Mouse (Mus musculus): Measurements from ENCODE around the gene Dbp. TPM values are rescaled to one million over a fixed set of nuclear protein-coding genes. Genes with fewer than 3 reads are reported as not detected.

Gene Dbp
- polyA plus RNA-seq, 1 experiment from 2014 or later = 3.6 TPM

DNA sequence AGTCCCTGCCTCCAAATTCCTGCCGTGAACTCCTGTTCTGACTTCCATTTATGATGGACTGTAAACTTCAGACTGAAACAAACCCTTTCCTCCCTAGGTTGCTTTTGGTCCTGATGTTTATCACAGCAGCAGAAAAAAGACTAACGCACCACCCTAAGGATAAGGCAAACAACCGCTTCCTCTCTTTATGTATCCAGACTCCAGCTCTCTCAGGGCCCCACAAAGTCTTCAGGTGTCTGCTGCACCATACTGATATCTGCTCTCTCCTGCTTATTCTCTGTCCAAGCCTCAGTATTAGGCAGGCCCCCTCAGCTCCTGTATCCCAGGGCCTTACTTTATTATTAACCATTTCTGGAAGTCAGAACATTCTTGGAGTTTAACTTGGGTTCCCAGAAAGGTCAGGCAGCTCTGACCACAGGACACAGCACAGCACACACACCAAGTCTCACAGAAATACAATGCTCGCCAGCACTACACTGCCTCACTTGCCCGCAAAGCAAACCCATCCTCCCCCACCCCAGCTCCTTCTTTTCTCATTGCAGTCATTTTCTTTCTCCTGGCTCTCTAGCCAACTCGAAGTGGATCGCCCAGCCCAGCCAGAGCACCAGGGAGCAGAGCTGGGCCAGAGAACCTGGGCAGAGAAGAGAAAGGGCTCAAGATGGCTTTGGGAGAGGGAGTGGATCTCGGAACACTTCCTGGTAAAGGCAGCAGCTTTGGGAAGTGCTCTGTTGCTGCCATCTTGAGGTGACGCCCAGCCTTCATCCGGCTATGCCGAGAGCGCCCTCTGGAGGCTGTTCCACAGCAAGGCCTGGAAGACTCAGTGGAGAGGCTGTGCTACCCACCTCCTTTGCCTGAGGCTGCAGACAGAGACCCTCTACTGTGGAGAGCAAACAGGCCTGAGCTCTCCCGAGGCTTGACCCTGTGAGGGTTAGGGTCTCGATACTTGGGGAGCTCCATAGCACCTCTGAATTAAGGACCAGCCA lies 22.5 kb upstream of the Dbp start:
- Histone ChIP-seq H3K27ac (ENCODE audit: low read depth) (0 out of 2 replicates have a peak overlapping the region, but pooled peaks have one; percentile 22), H3K4me3 (ENCODE audit: low read depth, low read length) (peak overlapping the region; percentile 15; the same call in 1 of the 2 replicates), H3K27me3 (ENCODE audit: insufficient read depth, low read length) (no peaks in the 10 kb centered on the region), H3K9ac (replicated peaks) (peak overlapping the region; percentile 34; the same call in 1 of the 2 replicates), H3K4me2 (ENCODE audit: low read depth, low read length) (peak overlapping the region; percentile 59), H3K36me3 (replicated peaks; ENCODE audit: insufficient read depth, low read length) (no peaks in the 10 kb centered on the region), H3K4me1 (ENCODE audit: insufficient read depth) (peaks cover 16% of the 10 kb centered on the region), H3K9me3 (ENCODE audit: low read length) (no peaks in the 10 kb centered on the region)
- peak; percentile 89 for DNase-seq
- ATAC-seq = peak; percentile 65
- no peak for TF ChIP-seq EP300 (IDR thresholded peaks at IDR 0.05; ENCODE audit: low read depth)
- peak; percentile 99 for TF ChIP-seq CTCF (IDR thresholded peaks at IDR 0.05; ENCODE audit: low read depth)
- WGBS (ENCODE audit: insufficient replicate concordance) = 26% methylated on average over 14 of the region's 14 CpGs

DNA sequence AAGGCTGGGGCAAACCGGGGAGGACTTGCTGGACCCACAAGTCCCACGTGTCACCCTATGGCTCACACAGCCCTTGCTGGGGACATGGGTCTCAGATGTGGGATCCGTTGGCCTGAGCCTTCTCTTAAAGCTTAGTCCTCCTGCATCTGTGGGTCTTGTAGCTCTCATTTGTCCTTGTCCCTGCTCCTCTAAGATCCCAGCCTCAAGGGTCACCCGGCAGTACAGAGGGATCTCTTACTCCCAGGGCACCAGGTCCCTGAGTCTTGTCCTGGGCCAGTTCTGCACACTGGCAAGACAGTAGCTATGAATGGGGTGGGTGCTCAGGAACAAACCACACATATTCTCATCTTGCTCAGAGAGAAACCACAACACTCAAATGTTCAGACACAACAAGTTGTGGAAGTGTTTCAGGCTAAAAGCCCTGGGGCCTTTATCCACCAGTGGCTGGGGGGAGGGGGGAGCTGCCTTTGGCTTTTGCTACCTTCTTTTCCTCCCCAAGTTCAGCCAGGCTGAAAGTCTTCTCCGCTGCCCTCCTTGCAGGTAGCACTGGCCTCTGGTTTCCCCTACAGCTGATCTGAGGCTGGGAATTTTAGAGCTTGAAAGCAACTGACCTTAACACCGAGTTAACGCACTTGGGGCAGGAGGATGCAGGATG lies 21.4 kb upstream of the Dbp start, which contains the start of gene Ntn5:
Gene Ntn5 (plus strand): TSS at position 627 of the 655 bp plus-strand sequence.
- peaks cover 16% of the 10 kb centered on the region for H3K4me1 ChIP-seq (ENCODE audit: insufficient read depth)
- no peaks in the 10 kb centered on the region for H3K27me3 ChIP-seq (ENCODE audit: insufficient read depth, low read length)
- DNase-seq (no peak), ATAC-seq (no peak)
- H3K9ac ChIP-seq (replicated peaks) = no peak within 1 kb of the TSS
- H3K36me3 ChIP-seq (replicated peaks; ENCODE audit: insufficient read depth, low read length) = no peaks in the 10 kb centered on the region
- no peak within 1 kb of the TSS for H3K4me2 ChIP-seq (ENCODE audit: low read depth, low read length)
- WGBS (ENCODE audit: insufficient replicate concordance) = 69% methylated on average over 7 of the region's 7 CpGs
- no peak within 1 kb of the TSS for H3K27ac ChIP-seq (ENCODE audit: low read depth)
- TF ChIP-seq CTCF (IDR thresholded peaks at IDR 0.05; ENCODE audit: low read depth) (no peak), EP300 (IDR thresholded peaks at IDR 0.05; ENCODE audit: low read depth) (no peak)
- H3K9me3 ChIP-seq (ENCODE audit: low read length) = no peaks in the 10 kb centered on the region
- no peak within 1 kb of the TSS for H3K4me3 ChIP-seq (ENCODE audit: low read depth, low read length)

DNA sequence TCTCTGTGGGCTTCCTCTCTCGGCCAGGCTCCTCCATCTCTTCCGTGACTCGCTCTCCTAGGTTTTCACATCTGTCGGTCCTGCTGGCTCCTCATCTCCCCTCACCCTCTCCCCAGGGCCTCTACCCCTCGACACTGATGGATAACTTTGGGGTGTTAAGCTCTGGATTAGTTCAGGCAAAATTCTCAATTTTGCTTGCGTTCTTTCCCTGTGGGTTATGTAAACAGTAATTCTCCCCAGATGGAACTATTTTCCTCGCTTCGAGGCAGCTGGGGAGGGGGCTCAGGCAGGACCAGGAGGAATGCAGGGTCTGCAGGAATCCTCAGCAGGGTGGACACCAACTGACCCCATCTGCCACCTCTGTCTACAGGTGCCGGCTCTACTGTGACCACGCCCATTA lies 19.1 kb upstream of the Dbp start:
- TF ChIP-seq EP300 (IDR thresholded peaks at IDR 0.05; ENCODE audit: low read depth) = no peak
- TF ChIP-seq CTCF (IDR thresholded peaks at IDR 0.05; ENCODE audit: low read depth) = no peak
- WGBS (ENCODE audit: insufficient replicate concordance) = 63% methylated on average over 10 of the region's 10 CpGs
- Histone ChIP-seq H3K4me1 (ENCODE audit: insufficient read depth) (peaks cover 13% of the 10 kb centered on the region), H3K27me3 (ENCODE audit: insufficient read depth, low read length) (no peaks in the 10 kb centered on the region), H3K9ac (replicated peaks) (no peak overlapping the region), H3K9me3 (ENCODE audit: low read length) (no peaks in the 10 kb centered on the region), H3K4me2 (ENCODE audit: low read depth, low read length) (no peak overlapping the region), H3K36me3 (replicated peaks; ENCODE audit: insufficient read depth, low read length) (no peaks in the 10 kb centered on the region), H3K27ac (ENCODE audit: low read depth) (no peak overlapping the region), H3K4me3 (ENCODE audit: low read depth, low read length) (no peak overlapping the region)
- ATAC-seq = no peak
- DNase-seq = no peak

DNA sequence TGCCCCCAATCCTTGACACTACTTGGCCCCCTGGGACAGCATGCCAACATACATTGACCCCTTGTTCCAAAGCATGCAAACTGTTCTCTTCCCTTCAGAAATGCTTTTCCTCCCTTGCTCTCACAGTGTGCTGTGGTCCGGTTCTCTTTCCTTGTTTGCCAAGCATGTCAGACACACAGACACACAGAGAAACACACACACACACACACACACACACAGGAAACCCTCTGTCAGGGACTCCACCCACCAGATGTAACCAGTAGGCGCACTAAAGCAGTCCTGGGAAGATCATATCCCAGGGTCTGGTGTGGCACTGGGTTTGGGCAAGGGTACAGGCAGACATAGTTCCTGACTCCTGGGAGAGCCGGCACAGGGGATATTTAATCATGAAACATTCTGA lies 18.0 kb upstream of the Dbp start:
- Histone ChIP-seq H3K9me3 (ENCODE audit: low read length) (no peaks in the 10 kb centered on the region), H3K4me3 (ENCODE audit: low read depth, low read length) (no peak overlapping the region), H3K4me1 (ENCODE audit: insufficient read depth) (peaks cover 6% of the 10 kb centered on the region; the same call in 1 of the 2 replicates), H3K27me3 (ENCODE audit: insufficient read depth, low read length) (no peaks in the 10 kb centered on the region), H3K9ac (replicated peaks) (no peak overlapping the region), H3K4me2 (ENCODE audit: low read depth, low read length) (no peak overlapping the region), H3K27ac (ENCODE audit: low read depth) (no peak overlapping the region), H3K36me3 (replicated peaks; ENCODE audit: insufficient read depth, low read length) (no peaks in the 10 kb centered on the region)
- TF ChIP-seq EP300 (IDR thresholded peaks at IDR 0.05; ENCODE audit: low read depth) = no peak
- TF ChIP-seq CTCF (IDR thresholded peaks at IDR 0.05; ENCODE audit: low read depth) = no peak
- 56% methylated on average over 3 of the region's 3 CpGs for WGBS (ENCODE audit: insufficient replicate concordance)
- ATAC-seq = no peak
- DNase-seq = no peak

DNA sequence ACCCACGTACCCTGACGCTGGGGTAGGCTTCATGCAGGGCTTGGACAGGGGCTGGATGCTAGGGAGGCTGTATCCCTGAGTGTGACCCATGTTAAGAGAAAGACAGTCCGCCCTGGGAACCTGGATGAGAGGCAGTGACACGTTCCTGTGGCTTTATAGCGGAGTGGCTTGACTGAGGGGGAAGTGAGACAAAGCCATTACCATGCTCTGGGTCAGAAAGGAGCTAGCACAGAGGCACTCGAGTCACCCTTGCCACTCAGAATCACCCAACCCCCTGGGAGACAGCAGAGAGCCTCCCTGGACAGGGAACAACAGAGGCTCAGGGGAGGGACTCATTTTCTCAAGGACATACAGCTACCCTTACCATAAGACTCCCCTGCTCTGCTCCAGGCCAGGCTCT lies 15.8 kb upstream of the Dbp start:
- Histone ChIP-seq H3K4me1 (ENCODE audit: insufficient read depth) (no peaks in the 10 kb centered on the region), H3K9me3 (ENCODE audit: low read length) (no peaks in the 10 kb centered on the region), H3K9ac (replicated peaks) (no peak overlapping the region), H3K36me3 (replicated peaks; ENCODE audit: insufficient read depth, low read length) (no peaks in the 10 kb centered on the region), H3K4me2 (ENCODE audit: low read depth, low read length) (no peak overlapping the region), H3K27ac (ENCODE audit: low read depth) (no peak overlapping the region), H3K4me3 (ENCODE audit: low read depth, low read length) (no peak overlapping the region), H3K27me3 (ENCODE audit: insufficient read depth, low read length) (no peaks in the 10 kb centered on the region)
- ATAC-seq (no peak), DNase-seq (no peak)
- no peak for TF ChIP-seq CTCF (IDR thresholded peaks at IDR 0.05; ENCODE audit: low read depth)
- TF ChIP-seq EP300 (IDR thresholded peaks at IDR 0.05; ENCODE audit: low read depth) = no peak
- WGBS (ENCODE audit: insufficient replicate concordance) = 53% methylated on average over 6 of the region's 6 CpGs

DNA sequence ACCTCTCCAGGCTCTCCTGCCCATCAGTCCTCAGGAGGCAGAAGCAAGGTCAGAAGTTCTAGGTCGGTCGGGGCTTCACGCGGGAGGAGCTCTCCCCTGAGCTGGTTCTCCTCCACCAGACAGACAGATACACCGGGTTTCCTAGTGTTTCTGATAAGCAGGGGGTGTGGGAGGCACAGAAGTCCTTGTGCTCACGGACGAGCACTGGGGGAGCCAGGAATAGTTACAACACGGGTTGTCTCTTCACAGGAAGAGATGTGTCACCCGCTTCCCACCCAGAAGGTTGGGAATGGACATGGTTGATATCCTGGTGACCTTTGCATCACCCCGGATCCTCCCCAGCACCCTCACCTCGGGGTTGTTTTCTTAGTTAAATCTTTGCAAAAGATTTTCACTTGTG lies 15.1 kb upstream of the Dbp start:
- Histone ChIP-seq H3K9ac (replicated peaks) (no peak overlapping the region), H3K27me3 (ENCODE audit: insufficient read depth, low read length) (no peaks in the 10 kb centered on the region), H3K4me2 (ENCODE audit: low read depth, low read length) (no peak overlapping the region), H3K27ac (ENCODE audit: low read depth) (no peak overlapping the region), H3K36me3 (replicated peaks; ENCODE audit: insufficient read depth, low read length) (no peaks in the 10 kb centered on the region), H3K4me3 (ENCODE audit: low read depth, low read length) (no peak overlapping the region), H3K9me3 (ENCODE audit: low read length) (no peaks in the 10 kb centered on the region), H3K4me1 (ENCODE audit: insufficient read depth) (no peaks in the 10 kb centered on the region)
- TF ChIP-seq EP300 (IDR thresholded peaks at IDR 0.05; ENCODE audit: low read depth) (no peak), CTCF (IDR thresholded peaks at IDR 0.05; ENCODE audit: low read depth) (no peak)
- 58% methylated on average over 11 of the region's 11 CpGs for WGBS (ENCODE audit: insufficient replicate concordance)
- 0 out of 2 replicates have a peak, but pooled peaks have one; percentile 20 for ATAC-seq
- no peak for DNase-seq

Measured in liver, postnatal 0 days (tissue).